Mouse (Mus musculus) liver, embryonic 14.5 days (tissue): Measurements from ENCODE around the gene D930048N14Rik.

ENCODE experiments used
- CTCF ChIP-seq: IDR thresholded peaks from 2 replicates; pipeline ENCODE4 v1.5.1; 2016; ENCODE audit warnings: antibody characterized with exemption, low read depth, control low read depth
- EP300 ChIP-seq: IDR thresholded peaks from 2 replicates; pipeline ENCODE4 v1.6.1; 2016; ENCODE audit warnings: antibody characterized with exemption, low read depth

GRCm38 (mm10) chr11:51629651-51630314 is 21.0 kb upstream of the D930048N14Rik start:
- TF ChIP-seq CTCF (no peak), EP300 (no peak)
